Mouse (Mus musculus): ENCODE measurements around the gene Tmeff1. TPM values are rescaled to one million over a fixed set of nuclear protein-coding genes. Genes with fewer than 3 reads are reported as not detected.

Gene Tmeff1
- polyA plus RNA-seq (2014; fragmentation: Nextera tagmentation; extraction: Ambion mirVana) = 312 and 361 TPM in 2 replicates

DNA sequence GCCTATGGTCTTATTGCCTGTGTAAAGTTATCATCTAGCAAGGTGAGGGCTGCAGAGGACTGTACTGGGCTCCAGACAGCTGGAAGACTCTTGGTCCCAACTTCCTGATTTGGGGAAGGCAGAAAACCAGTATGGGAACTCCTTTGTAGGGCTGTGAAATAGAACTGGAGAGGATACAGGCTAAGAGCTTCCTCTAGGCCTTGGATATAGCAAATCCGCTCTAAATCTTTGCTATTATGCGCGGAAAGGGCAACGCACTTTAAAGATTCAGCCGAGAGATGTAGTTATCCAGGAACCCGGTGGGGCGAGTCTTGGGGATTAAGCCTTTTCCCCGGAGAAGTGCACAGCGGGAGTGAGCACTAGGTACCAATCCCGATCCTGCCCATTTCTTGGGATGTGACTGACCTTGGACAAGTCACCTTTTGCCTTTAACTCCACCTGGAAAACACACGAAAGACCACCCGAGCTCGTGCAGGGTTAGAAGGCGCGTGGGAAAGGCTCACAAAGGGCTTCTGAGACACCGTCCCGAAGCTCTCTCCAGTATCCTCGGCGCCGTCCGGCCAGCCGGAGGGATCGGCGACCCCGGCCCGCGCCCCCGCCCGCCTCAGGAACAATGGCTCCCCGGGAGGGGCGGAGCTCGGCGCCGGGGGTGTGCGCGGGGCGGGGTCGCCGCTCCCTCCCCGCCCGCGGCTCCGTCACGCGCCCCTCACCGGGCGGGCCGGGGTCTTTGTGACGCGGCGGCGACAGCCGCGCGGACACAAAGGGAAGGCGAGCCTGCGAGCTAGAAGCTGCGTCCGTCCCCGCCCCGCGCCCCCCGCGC is at the start of gene Tmeff1:
TSS of gene Tmeff1 (plus strand) at position 754 of the 820 bp plus-strand sequence.
- peak; percentile 86 for ATAC-seq (ENCODE audit: low read depth)
- Histone ChIP-seq H3K36me3 (ENCODE audit: control insufficient read depth, insufficient read depth, low read length) (no peaks in the 10 kb centered on the region), H3K27ac (ENCODE audit: low read depth, low read length) (peak within 1 kb of the TSS; percentile 98), H3K4me3 (ENCODE audit: low read depth, low read length) (peak within 1 kb of the TSS; percentile 92), H3K9me3 (ENCODE audit: control insufficient read depth, low read length) (no peaks in the 10 kb centered on the region), H3K9ac (replicated peaks; ENCODE audit: low read depth, low read length) (peak within 1 kb of the TSS; percentile 99), H3K4me2 (ENCODE audit: low read depth, low read length) (peak within 1 kb of the TSS; percentile 80), H3K27me3 (ENCODE audit: control insufficient read depth, insufficient read depth, low read length) (no peaks in the 10 kb centered on the region), H3K4me1 (ENCODE audit: control insufficient read depth, insufficient read depth, low read length) (0 out of 2 replicates have a peak, but pooled peaks cover 9% of the 10 kb centered on the region)
- 1% methylated on average over 41 of the region's 64 CpGs for WGBS

DNA sequence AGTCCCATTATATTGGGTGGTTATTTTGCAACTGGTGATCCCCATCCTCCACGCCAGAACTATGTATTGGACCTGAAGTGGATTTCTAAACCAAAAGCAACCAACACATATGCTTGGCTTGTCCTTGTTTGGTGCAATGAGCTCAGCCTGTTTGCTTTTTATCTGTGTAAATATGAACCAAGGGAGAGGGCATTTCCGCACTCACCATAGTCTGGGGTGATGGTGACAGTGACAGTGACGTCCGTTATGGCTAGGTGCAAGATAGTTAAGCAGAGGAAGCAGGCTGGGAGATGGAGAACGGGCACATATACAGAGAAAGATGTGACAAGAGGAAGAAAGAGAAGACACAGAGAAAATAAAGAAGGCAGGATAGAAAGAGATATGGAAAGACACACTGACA is 48.7 kb upstream of the Tmeff1 start:
- ATAC-seq (ENCODE audit: low read depth) = no peak
- H3K36me3 ChIP-seq (ENCODE audit: control insufficient read depth, insufficient read depth, low read length) = no peaks in the 10 kb centered on the region
- H3K4me3 ChIP-seq (ENCODE audit: low read depth, low read length) = no peak overlapping the region
- no peaks in the 10 kb centered on the region for H3K27me3 ChIP-seq (ENCODE audit: control insufficient read depth, insufficient read depth, low read length)
- 83% methylated on average over 5 of the region's 5 CpGs for WGBS
- no peaks in the 10 kb centered on the region for H3K9me3 ChIP-seq (ENCODE audit: control insufficient read depth, low read length)
- H3K4me1 ChIP-seq (ENCODE audit: control insufficient read depth, insufficient read depth, low read length) = no peaks in the 10 kb centered on the region
- no peak overlapping the region for H3K27ac ChIP-seq (ENCODE audit: low read depth, low read length)
- no peak overlapping the region for H3K9ac ChIP-seq (replicated peaks; ENCODE audit: low read depth, low read length)
- no peak overlapping the region for H3K4me2 ChIP-seq (ENCODE audit: low read depth, low read length)

DNA sequence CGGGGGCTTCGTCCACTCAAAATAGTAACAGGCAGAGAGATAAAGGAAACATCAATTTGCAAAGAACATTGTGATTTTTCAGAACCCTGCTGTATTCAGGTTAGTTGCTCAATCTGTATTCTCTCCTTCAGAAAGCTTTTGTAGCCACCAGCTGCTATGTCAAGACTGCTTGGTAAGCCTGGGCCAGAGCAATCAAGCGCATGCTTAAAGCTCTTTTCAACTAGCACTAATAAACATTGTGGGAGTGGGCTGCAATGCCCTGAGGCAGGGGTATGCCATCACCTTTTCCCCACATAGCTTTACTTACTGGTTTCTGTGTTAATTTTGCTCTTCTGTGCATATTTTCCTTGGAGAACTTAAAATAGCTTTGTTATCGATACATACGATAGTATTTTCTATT is 48.0 kb upstream of the Tmeff1 start:
- H3K27me3 ChIP-seq (ENCODE audit: control insufficient read depth, insufficient read depth, low read length) = no peaks in the 10 kb centered on the region
- H3K4me1 ChIP-seq (ENCODE audit: control insufficient read depth, insufficient read depth, low read length) = peaks cover 7% of the 10 kb centered on the region
- no peaks in the 10 kb centered on the region for H3K36me3 ChIP-seq (ENCODE audit: control insufficient read depth, insufficient read depth, low read length)
- no peak for ATAC-seq (ENCODE audit: low read depth)
- no peak overlapping the region for H3K27ac ChIP-seq (ENCODE audit: low read depth, low read length)
- WGBS = 88% methylated on average over 5 of the region's 5 CpGs
- no peak overlapping the region for H3K4me3 ChIP-seq (ENCODE audit: low read depth, low read length)
- H3K4me2 ChIP-seq (ENCODE audit: low read depth, low read length) = no peak overlapping the region
- no peak overlapping the region for H3K9ac ChIP-seq (replicated peaks; ENCODE audit: low read depth, low read length)
- no peaks in the 10 kb centered on the region for H3K9me3 ChIP-seq (ENCODE audit: control insufficient read depth, low read length)

DNA sequence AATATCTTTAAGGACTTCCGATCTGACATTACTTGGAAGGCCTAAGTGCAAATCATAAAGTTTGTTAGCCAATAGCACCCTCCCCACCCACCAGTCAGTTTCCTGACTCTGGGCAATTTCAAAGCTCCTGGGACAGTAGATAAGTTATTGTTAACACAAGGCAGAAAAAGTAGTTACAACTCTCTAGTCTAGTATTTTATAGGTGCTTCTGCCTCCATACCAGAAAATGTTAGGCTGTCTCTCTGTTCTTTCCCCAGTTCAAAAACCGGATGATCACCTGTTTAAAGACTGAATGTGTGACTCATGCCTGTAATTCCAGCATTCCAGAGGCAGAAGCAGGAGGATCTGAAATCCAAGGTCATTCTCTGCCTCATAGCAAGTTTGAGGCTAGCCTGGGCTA is 46.4 kb upstream of the Tmeff1 start:
- Histone ChIP-seq H3K27ac (ENCODE audit: low read depth, low read length) (no peak overlapping the region), H3K27me3 (ENCODE audit: control insufficient read depth, insufficient read depth, low read length) (no peaks in the 10 kb centered on the region), H3K4me1 (ENCODE audit: control insufficient read depth, insufficient read depth, low read length) (peaks cover 16% of the 10 kb centered on the region), H3K9me3 (ENCODE audit: control insufficient read depth, low read length) (no peaks in the 10 kb centered on the region), H3K36me3 (ENCODE audit: control insufficient read depth, insufficient read depth, low read length) (no peaks in the 10 kb centered on the region), H3K4me2 (ENCODE audit: low read depth, low read length) (no peak overlapping the region), H3K9ac (replicated peaks; ENCODE audit: low read depth, low read length) (no peak overlapping the region), H3K4me3 (ENCODE audit: low read depth, low read length) (no peak overlapping the region)
- 96% methylated on average over 2 of the region's 2 CpGs for WGBS
- no peak for ATAC-seq (ENCODE audit: low read depth)

DNA sequence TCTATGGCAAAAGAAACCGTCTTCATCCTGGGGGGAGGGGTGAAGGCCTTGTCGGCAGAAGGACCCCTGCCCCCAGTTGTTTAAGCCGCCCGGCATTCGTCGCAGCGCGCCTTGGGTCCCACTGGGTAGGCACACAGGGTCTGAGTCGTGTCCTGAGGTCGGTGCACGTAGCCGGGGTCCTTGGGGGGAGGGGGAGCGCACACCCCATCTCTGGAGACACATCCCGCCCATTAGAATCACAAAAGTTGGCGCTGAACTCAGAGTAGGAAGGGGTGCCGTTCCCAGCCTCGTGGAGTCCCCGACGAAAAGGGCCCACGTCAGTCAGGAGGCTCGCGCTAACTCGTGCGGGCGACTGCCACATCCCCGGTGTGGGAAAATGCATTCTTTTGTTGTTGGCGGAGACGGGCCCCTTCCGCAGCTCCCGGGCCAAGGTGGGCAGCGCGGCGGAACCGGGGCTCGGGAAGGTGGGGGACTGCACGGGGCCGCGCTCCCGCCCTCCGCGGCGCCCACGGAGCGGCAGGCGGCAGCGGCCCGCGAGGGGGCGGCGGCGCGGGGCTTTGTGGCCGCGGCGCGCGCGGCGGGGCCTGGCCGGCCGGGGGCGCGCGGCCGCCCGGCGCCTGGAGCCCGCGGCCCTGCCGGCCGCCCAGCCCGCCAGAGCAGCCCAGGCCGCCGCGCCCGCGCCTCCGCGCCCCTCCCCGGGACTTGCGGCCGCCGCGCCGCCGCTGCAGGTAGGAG is 45.0 kb upstream of the Tmeff1 start, which contains the start of gene Msantd3:
TSS of gene Msantd3 (plus strand) at position 95 of the 735 bp plus-strand sequence.
- under 1% methylated on average over 53 of the region's 86 CpGs for WGBS
- Histone ChIP-seq H3K27ac (ENCODE audit: low read depth, low read length) (peak within 1 kb of the TSS; percentile 92), H3K9me3 (ENCODE audit: control insufficient read depth, low read length) (no peaks in the 10 kb centered on the region), H3K9ac (replicated peaks; ENCODE audit: low read depth, low read length) (peak within 1 kb of the TSS; percentile 98), H3K27me3 (ENCODE audit: control insufficient read depth, insufficient read depth, low read length) (no peaks in the 10 kb centered on the region), H3K36me3 (ENCODE audit: control insufficient read depth, insufficient read depth, low read length) (no peaks in the 10 kb centered on the region), H3K4me1 (ENCODE audit: control insufficient read depth, insufficient read depth, low read length) (peaks cover 28% of the 10 kb centered on the region), H3K4me3 (ENCODE audit: low read depth, low read length) (peak within 1 kb of the TSS; percentile 73), H3K4me2 (ENCODE audit: low read depth, low read length) (peak within 1 kb of the TSS; percentile 90)
- ATAC-seq (ENCODE audit: low read depth) = peak; percentile 78

DNA sequence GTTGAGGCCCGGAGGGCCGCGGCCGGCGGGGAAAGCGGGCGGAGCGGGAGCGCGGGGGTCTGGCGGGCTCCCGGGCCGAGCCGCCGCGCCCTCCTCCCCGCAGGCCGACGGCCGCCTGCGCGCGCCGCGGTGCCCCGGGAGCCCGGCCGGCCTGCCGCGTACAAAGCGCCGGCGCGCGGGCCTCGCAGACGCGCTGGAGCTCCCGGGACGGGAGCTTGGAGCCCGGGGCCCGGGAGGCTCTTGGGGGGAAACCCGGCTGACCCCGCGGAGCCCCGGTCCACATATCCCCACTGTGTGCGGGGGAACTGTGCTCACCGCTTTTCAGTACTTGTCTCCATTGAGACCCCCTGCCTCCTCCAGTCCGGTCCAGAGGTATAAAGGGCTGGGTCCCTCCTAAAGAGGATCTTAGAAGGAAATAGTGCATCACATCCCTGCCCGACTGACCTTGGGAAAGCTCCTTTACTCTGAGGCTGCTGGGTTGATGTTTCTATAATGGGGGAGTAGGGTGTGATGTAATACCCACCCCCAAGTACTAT is 44.3 kb upstream of the Tmeff1 start:
- peaks cover 28% of the 10 kb centered on the region for H3K4me1 ChIP-seq (ENCODE audit: control insufficient read depth, insufficient read depth, low read length)
- peak overlapping the region; percentile 98 for H3K9ac ChIP-seq (replicated peaks; ENCODE audit: low read depth, low read length)
- 0% methylated on average over 23 of the region's 50 CpGs for WGBS
- H3K36me3 ChIP-seq (ENCODE audit: control insufficient read depth, insufficient read depth, low read length) = no peaks in the 10 kb centered on the region
- ATAC-seq (ENCODE audit: low read depth) = peak; percentile 74
- no peaks in the 10 kb centered on the region for H3K9me3 ChIP-seq (ENCODE audit: control insufficient read depth, low read length)
- H3K27ac ChIP-seq (ENCODE audit: low read depth, low read length) = peak overlapping the region; percentile 92
- H3K27me3 ChIP-seq (ENCODE audit: control insufficient read depth, insufficient read depth, low read length) = no peaks in the 10 kb centered on the region
- H3K4me3 ChIP-seq (ENCODE audit: low read depth, low read length) = peak overlapping the region; percentile 73
- peak overlapping the region; percentile 53 for H3K4me2 ChIP-seq (ENCODE audit: low read depth, low read length)

DNA sequence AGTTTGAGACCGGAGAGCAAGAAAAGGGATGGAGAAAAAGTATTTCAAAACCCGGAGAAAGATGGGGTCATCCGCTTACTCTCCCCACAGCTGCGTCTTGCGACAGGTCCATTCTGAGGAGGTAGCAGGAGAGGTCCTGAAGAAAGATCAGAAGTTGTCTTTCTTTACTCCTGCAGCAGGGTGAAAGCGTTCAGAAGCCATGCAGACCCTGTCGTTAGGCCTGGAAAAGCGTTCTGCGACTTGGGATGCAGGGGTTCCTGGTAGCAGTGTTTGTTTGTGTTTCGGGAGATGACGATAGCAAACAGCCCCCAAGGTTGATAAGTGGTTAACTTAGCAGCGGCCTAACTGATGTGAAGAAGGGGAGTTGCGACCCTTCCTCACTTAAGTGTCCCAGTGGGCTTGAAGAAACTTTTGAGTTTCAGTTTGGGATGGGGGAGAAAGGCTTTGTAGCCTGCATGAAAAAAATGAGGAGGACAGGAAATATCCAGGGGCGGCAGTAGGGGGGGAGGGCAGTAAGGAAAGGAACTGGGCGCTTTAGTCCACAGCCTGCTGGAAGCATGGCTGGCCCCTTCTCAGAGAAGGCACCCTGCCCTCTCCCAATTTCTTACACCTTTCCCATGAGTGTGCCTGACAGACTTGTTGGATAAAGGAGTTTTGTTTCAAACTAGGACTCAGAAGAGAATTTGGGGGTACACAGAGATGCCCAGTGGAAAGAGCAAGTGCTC is 43.3 kb upstream of the Tmeff1 start:
- Histone ChIP-seq H3K4me3 (ENCODE audit: low read depth, low read length) (peak overlapping the region; percentile 73), H3K9ac (replicated peaks; ENCODE audit: low read depth, low read length) (peak overlapping the region; percentile 98; the same call in 1 of the 2 replicates), H3K4me2 (ENCODE audit: low read depth, low read length) (peak overlapping the region; percentile 53), H3K9me3 (ENCODE audit: control insufficient read depth, low read length) (no peaks in the 10 kb centered on the region), H3K36me3 (ENCODE audit: control insufficient read depth, insufficient read depth, low read length) (no peaks in the 10 kb centered on the region), H3K4me1 (ENCODE audit: control insufficient read depth, insufficient read depth, low read length) (peaks cover 33% of the 10 kb centered on the region), H3K27me3 (ENCODE audit: control insufficient read depth, insufficient read depth, low read length) (no peaks in the 10 kb centered on the region), H3K27ac (ENCODE audit: low read depth, low read length) (no peak overlapping the region)
- ATAC-seq (ENCODE audit: low read depth) = no peak
- WGBS = 4% methylated on average over 15 of the region's 15 CpGs

DNA sequence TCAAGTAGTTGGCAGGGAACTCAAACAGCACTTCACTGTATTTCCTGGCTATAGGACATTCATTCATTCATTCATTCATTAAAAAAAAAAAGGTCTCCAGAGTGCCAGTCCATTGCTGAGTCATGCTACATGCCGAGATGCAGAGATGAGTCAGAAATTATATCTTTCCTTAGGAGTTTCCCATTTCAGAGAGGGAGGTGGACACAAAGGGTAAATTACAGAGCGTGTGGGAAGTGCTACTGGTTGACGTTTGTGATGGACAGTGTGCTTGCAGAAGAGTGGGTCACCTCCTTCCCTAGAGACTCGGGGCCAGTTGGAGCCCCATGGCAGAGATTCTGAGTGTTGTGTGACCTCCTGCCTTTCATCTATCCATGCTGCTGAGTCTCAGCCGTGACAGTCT is 42.6 kb upstream of the Tmeff1 start:
- no peak overlapping the region for H3K4me3 ChIP-seq (ENCODE audit: low read depth, low read length)
- H3K36me3 ChIP-seq (ENCODE audit: control insufficient read depth, insufficient read depth, low read length) = no peaks in the 10 kb centered on the region
- H3K9ac ChIP-seq (replicated peaks; ENCODE audit: low read depth, low read length) = no peak overlapping the region
- no peak overlapping the region for H3K27ac ChIP-seq (ENCODE audit: low read depth, low read length)
- no peaks in the 10 kb centered on the region for H3K27me3 ChIP-seq (ENCODE audit: control insufficient read depth, insufficient read depth, low read length)
- no peak for ATAC-seq (ENCODE audit: low read depth)
- H3K9me3 ChIP-seq (ENCODE audit: control insufficient read depth, low read length) = no peaks in the 10 kb centered on the region
- peaks cover 40% of the 10 kb centered on the region for H3K4me1 ChIP-seq (ENCODE audit: control insufficient read depth, insufficient read depth, low read length)
- peak overlapping the region; percentile 53; the same call in 1 of the 2 replicates for H3K4me2 ChIP-seq (ENCODE audit: low read depth, low read length)
- WGBS = 30% methylated on average over 5 of the region's 5 CpGs
